Mouse (Mus musculus): ENCODE results near the gene Cd47.

DNA sequence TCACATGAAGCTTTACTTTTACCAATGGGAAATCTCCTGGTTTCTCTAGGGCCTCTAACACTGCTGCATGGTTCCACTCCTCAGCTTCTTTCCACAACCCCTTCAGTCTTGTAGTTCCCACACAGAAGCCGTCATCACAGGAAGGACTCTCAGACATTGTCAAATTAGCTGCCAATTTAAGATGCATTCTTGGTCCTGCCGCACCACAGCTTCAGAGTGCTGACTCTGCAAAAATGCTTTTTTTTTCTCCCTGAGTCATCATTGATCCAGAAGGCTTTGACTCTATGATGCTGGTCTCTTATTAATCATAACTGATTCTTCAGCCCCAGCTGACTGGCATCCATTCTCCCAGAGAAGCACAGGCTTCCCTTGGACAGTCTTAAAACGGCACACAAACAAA is 19.2 kb downstream of the Cd47 start:
- no peak for TF ChIP-seq EP300 (IDR thresholded peaks at IDR 0.05; ENCODE audit: low read depth)
- TF ChIP-seq CTCF (IDR thresholded peaks at IDR 0.05; ENCODE audit: low read depth): no peak

Data from heart, postnatal 0 days (tissue).